Mouse (Mus musculus): Measurements from ENCODE around the gene 4933406M09Rik. TPM values are rescaled to one million over a fixed set of nuclear protein-coding genes. Genes with fewer than 3 reads are reported as not detected.

The 4933406M09Rik gene
- polyA plus RNA-seq, 1 experiment from 2014 or later = not detected

DNA sequence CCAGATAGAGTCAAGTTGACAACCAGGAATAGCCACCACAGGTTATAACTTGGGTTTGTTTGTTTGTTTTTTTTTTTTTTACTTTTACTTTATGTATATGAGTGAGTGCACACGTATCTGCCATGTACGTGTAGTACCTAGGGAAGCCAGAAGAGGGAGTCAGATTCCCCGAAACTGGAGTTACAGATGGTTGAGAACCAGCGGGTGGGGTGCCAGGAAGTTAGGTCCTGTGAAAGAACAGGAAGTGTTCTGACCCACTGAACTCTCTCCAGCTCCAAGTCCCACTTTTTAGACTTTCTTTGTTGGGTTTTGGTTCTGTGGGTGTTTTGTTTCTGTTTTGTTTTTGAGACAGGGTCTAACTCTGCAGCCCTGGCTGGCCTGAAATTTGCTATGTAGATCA lies 49.7 kb downstream of the 4933406M09Rik start:
- no peak for ATAC-seq (ENCODE audit: extremely low read depth, insufficient number of reproducible peaks, low FRiP score, low TSS enrichment)
- no peak overlapping the region for H3K27ac ChIP-seq (replicated peaks)
- no peak overlapping the region for H3K4me3 ChIP-seq
- H3K36me3 ChIP-seq = peaks cover 32% of the 10 kb centered on the region
- H3K9ac ChIP-seq = no peak overlapping the region
- H3K4me2 ChIP-seq = no peak overlapping the region
- no peaks in the 10 kb centered on the region for H3K27me3 ChIP-seq (replicated peaks)
- H3K4me1 ChIP-seq = no peaks in the 10 kb centered on the region
- WGBS = 27% methylated on average over 4 of the region's 4 CpGs
- no peaks in the 10 kb centered on the region for H3K9me3 ChIP-seq

DNA sequence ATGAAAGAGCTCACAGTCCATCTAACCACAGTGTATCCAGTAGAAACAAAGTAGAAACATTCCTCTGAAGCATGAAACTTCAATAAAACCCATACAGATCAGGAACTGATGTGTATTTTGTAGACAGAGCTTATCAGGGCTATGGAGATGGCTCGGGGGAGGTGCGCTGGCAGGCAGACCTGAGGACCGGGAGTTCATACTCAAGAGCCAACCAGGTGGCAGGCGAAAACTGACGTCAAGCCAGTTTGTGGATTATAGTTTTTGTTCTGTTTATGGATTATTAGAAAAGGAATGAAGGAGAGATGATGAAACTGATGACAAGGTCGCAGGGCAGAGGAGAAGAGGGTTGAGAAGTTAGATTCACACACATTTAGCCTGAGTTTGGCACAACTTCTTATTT lies 54.7 kb downstream of the 4933406M09Rik start:
- no peaks in the 10 kb centered on the region for H3K9me3 ChIP-seq
- no peaks in the 10 kb centered on the region for H3K27me3 ChIP-seq (replicated peaks)
- H3K9ac ChIP-seq = no peak overlapping the region
- no peak for ATAC-seq (ENCODE audit: extremely low read depth, insufficient number of reproducible peaks, low FRiP score, low TSS enrichment)
- H3K27ac ChIP-seq (replicated peaks) = no peak overlapping the region
- no peak overlapping the region for H3K4me2 ChIP-seq
- H3K4me3 ChIP-seq = no peak overlapping the region
- WGBS = 82% methylated on average over 6 of the region's 6 CpGs
- no peaks in the 10 kb centered on the region for H3K4me1 ChIP-seq
- no peaks in the 10 kb centered on the region for H3K36me3 ChIP-seq

Other genes starting within 250 kb of the 4933406M09Rik start
- gene Chil1, start 203.8 kb upstream of the 4933406M09Rik start, polyA plus RNA-seq (2015; fragmentation: Nextera tagmentation; extraction: Ambion mirVana) = 0.66 and 1.5 TPM in 2 replicates
- gene Mybph, start 192.5 kb upstream of the 4933406M09Rik start, polyA plus RNA-seq (2015; fragmentation: Nextera tagmentation; extraction: Ambion mirVana) = 0.67 and 2.1 TPM in 2 replicates
- gene Adora1, start 150.5 kb upstream of the 4933406M09Rik start, polyA plus RNA-seq (2015; fragmentation: Nextera tagmentation; extraction: Ambion mirVana) = 8.3 and 9.0 TPM in 2 replicates
- 1.5 and 3.5 TPM in 2 replicates for gene Myog, start 96.0 kb upstream of the 4933406M09Rik start, polyA plus RNA-seq (2015; fragmentation: Nextera tagmentation; extraction: Ambion mirVana)
- 10.9 and 12.6 TPM in 2 replicates for gene Ppfia4, start 53.0 kb upstream of the 4933406M09Rik start, polyA plus RNA-seq (2015; fragmentation: Nextera tagmentation; extraction: Ambion mirVana)
- 54.0 and 63.0 TPM in 2 replicates for gene Tmem183a, start 24.0 kb upstream of the 4933406M09Rik start, polyA plus RNA-seq (2015; fragmentation: Nextera tagmentation; extraction: Ambion mirVana)
- gene Cyb5r1, start 19.6 kb downstream of the 4933406M09Rik start, polyA plus RNA-seq (2015; fragmentation: Nextera tagmentation; extraction: Ambion mirVana) = 37.8 and 44.7 TPM in 2 replicates
- gene Adipor1, start 29.4 kb downstream of the 4933406M09Rik start, polyA plus RNA-seq (2015; fragmentation: Nextera tagmentation; extraction: Ambion mirVana) = 133 and 134 TPM in 2 replicates
- 15.9 and 19.9 TPM in 2 replicates for gene Klhl12, start 69.6 kb downstream of the 4933406M09Rik start, polyA plus RNA-seq (2015; fragmentation: Nextera tagmentation; extraction: Ambion mirVana)
- gene Rabif, start 108.7 kb downstream of the 4933406M09Rik start, polyA plus RNA-seq (2015; fragmentation: Nextera tagmentation; extraction: Ambion mirVana) = 28.5 and 29.2 TPM in 2 replicates
- gene Mgat4e, start 163.7 kb downstream of the 4933406M09Rik start, polyA plus RNA-seq (2015; fragmentation: Nextera tagmentation; extraction: Ambion mirVana) = not detected in 2 replicates
- gene Kdm5b, start 174.2 kb downstream of the 4933406M09Rik start, polyA plus RNA-seq (2015; fragmentation: Nextera tagmentation; extraction: Ambion mirVana) = 28.9 and 29.6 TPM in 2 replicates

Measured in heart, embryonic 13.5 days (tissue).